Mouse (Mus musculus) embryonic facial prominence, embryonic 12.5 days (tissue): ENCODE measurements around the gene Zfp512b. TPM values are rescaled to one million over a fixed set of nuclear protein-coding genes. Genes with fewer than 3 reads are reported as not detected.
A peak's percentile ranks its signal among the peaks of the same experiment; 100 is the strongest.

Source experiments
- ATAC-seq: fragments of 200-750 bp; cut with Nextera tagmentation; 2 replicates; pipeline ENCODE4 v1.8.0; 2017; ENCODE audit not compliant: insufficient number of reproducible peaks, insufficient read depth, low FRiP score, low TSS enrichment
- H3K27ac ChIP-seq: fragments of 300-500 bp; sonication (generic); 2 replicates; pipeline ENCODE4 v1.5.1; 2016; ENCODE audit warnings: mild to moderate bottlenecking
- H3K27me3 ChIP-seq: fragments of 300-500 bp; sonication (generic); 2 replicates; pipeline ENCODE4 v1.6.1; 2016; ENCODE audit warnings: mild to moderate bottlenecking, moderate library complexity
- H3K36me3 ChIP-seq: fragments of 300-500 bp; sonication (generic); 2 replicates; pipeline ENCODE4 v1.6.1; 2016; ENCODE audit warnings: mild to moderate bottlenecking
- H3K4me1 ChIP-seq: fragments of 300-500 bp; sonication (generic); 2 replicates; pipeline ENCODE4 v1.6.1; 2016
- H3K4me2 ChIP-seq: fragments of 300-500 bp; sonication (generic); replicated peaks from 2 replicates; pipeline ENCODE4 v1.6.1; 2016; ENCODE audit warnings: mild to moderate bottlenecking, moderate library complexity
- H3K4me3 ChIP-seq: fragments of 300-500 bp; sonication (generic); 2 replicates; pipeline ENCODE4 v1.5.1; 2016; ENCODE audit warnings: mild to moderate bottlenecking
- H3K9ac ChIP-seq: fragments of 300-500 bp; sonication (generic); 2 replicates; pipeline ENCODE4 v1.6.1; 2016; ENCODE audit warnings: mild to moderate bottlenecking, moderate library complexity
- H3K9me3 ChIP-seq: fragments of 300-500 bp; sonication (generic); 2 replicates; pipeline ENCODE4 v1.6.1; 2016; ENCODE audit warnings: mild to moderate bottlenecking, moderate library complexity
- WGBS: fragments of 180-500 bp; shearing (Covaris S2); methylation state at CpG from one replicate; pipeline ENCODE4 v1.1.7; 2016; 5-methylcytosine and 5-hydroxymethylcytosine counted together
- polyA plus RNA-seq: library from polyadenylated mRNA; unstranded; fragments of >200 nt; fragmentation: Nextera tagmentation; extraction: Ambion mirVana; gene quantifications from 2 replicates; pipeline ENCODE4 v1.2.1, GENCODE M21; 2016

Gene Zfp512b
- polyA plus RNA-seq, 1 experiment from 2014 or later: 95.3 TPM

GRCm38 (mm10) chr2:181598454-181599351 is 6.1 kb upstream of the Zfp512b start, which contains the start of gene Samd10:
Gene Samd10, minus strand, starts transcription at chr2:181599212.
- Histone ChIP-seq H3K9ac (peak within 1 kb of the TSS; percentile 71), H3K36me3 (no peaks in the 10 kb centered on the region), H3K27me3 (peaks cover 27% of the 10 kb centered on the region), H3K9me3 (no peaks in the 10 kb centered on the region), H3K4me2 (peak within 1 kb of the TSS; percentile 98), H3K4me3 (peak within 1 kb of the TSS; percentile 64), H3K27ac (peak within 1 kb of the TSS; percentile 63; the same call in 1 of the 2 replicates), H3K4me1 (peaks cover 12% of the 10 kb centered on the region)
- ATAC-seq: 0 out of 2 replicates have a peak, but pooled peaks have one; percentile 6
- WGBS: 1% methylated on average over 71 of the region's 71 CpGs

GRCm38 (mm10) chr2:181597378-181598061 is 4.9 kb upstream of the Zfp512b start:
- Histone ChIP-seq H3K4me1 (peaks cover 17% of the 10 kb centered on the region), H3K27ac (no peak overlapping the region), H3K27me3 (peaks cover 27% of the 10 kb centered on the region), H3K4me3 (no peak overlapping the region), H3K9me3 (no peaks in the 10 kb centered on the region), H3K36me3 (no peaks in the 10 kb centered on the region), H3K9ac (no peak overlapping the region), H3K4me2 (no peak overlapping the region)
- ATAC-seq: no peak
- WGBS: 66% methylated on average over 7 of the region's 7 CpGs

GRCm38 (mm10) chr2:181596221-181596960 is 3.8 kb upstream of the Zfp512b start:
- H3K4me2 ChIP-seq: no peak overlapping the region
- 50% methylated on average over 6 of the region's 6 CpGs for WGBS

DNA sequence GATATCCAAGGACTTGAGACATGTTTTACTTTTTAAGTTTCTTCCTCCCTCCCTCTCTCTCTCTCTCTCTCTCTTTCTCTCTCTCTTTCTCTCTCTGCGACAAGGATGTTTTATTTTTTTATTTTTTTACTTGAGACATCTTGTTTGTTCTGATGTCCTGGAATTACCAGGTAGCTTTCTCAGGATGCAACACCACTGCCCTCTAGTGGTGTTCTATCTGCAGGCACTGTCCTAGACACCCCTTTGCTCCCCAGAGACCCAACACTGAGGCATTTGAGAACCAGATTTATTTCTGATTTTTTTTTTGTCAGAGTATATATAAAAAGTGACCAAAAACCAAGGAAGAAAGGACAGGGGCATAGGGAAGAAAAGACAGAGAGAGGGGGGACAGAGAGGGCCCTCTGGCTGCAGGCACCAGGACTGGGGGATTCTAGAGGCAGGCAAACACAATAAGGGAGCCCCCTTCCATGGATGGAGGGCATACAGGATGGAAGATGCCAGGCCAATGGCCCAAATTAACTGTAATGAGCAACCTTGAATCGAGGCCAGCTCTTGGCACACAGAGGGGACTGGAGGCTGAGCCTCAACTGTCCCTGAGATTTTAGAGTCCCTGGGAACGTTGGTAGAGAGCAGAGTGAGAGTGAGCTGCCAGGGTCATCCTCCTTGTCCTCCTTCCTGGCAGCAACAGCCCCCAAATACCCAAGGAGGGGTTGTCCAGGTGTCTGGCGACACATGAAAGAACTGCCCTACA is 2.5 kb upstream of the Zfp512b start:
- Histone ChIP-seq H3K4me3 (no peak overlapping the region), H3K4me2 (no peak overlapping the region), H3K9me3 (no peaks in the 10 kb centered on the region), H3K9ac (no peak overlapping the region), H3K36me3 (peaks cover 5% of the 10 kb centered on the region), H3K4me1 (peaks cover 18% of the 10 kb centered on the region), H3K27me3 (peaks cover 25% of the 10 kb centered on the region), H3K27ac (no peak overlapping the region)
- 76% methylated on average over 4 of the region's 4 CpGs for WGBS
- no peak for ATAC-seq

More at GRCm38 (mm10) chr2:181596221-181596960, 3.8 kb upstream of the Zfp512b start:
- H3K27me3 ChIP-seq: peaks cover 27% of the 10 kb centered on the region
- H3K4me1 ChIP-seq: peaks cover 16% of the 10 kb centered on the region
- H3K9ac ChIP-seq: no peak overlapping the region
- H3K4me3 ChIP-seq: no peak overlapping the region
- no peaks in the 10 kb centered on the region for H3K9me3 ChIP-seq
- no peak for ATAC-seq
- no peaks in the 10 kb centered on the region for H3K36me3 ChIP-seq
- H3K27ac ChIP-seq: no peak overlapping the region

DNA sequence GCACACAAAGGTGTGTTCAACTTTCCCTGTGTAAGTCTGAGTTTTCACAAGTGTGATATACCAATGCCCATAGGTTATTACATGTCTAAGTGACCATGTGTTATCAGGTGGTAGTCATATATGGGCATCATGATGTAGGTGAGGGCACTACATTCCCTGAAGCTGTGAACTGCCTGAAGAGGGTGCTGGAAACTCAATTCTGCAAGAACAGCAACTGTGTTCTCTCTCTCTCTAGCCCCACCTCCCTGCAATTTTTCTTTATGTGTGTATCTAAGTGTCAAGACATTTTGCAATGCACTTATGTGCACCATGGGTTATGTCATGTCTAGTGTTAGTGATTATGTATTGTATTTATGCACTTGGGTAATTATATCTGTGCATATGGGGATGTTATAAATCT is 1.3 kb upstream of the Zfp512b start:
- H3K4me1 ChIP-seq: peaks cover 18% of the 10 kb centered on the region
- H3K27me3 ChIP-seq: peaks cover 16% of the 10 kb centered on the region
- H3K9ac ChIP-seq: no peak overlapping the region
- no peaks in the 10 kb centered on the region for H3K9me3 ChIP-seq
- H3K36me3 ChIP-seq: peaks cover 17% of the 10 kb centered on the region
- no peak overlapping the region for H3K27ac ChIP-seq
- H3K4me2 ChIP-seq: no peak overlapping the region
- no peak overlapping the region for H3K4me3 ChIP-seq
- ATAC-seq: no peak

DNA sequence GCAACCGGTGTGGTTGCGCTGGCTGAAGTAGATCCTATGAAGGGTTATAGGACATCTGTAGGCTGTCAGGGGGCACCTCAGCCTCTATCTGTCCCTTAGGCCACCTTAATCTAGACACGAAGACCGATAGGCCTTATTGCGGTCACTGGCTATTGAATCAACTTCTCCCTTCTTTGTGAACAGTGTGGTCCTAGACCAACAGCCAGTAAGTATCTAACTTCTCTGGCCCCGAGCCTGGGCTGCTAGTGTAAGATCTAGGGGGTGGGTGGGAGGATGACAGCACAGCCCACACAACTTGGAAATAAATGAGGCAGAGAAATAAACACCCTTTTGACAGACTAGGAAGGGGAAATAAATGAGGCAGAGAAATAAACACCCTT is 429 bp upstream of the Zfp512b start:
- Histone ChIP-seq H3K4me3 (peak overlapping the region; percentile 97), H3K9me3 (no peaks in the 10 kb centered on the region), H3K9ac (peak overlapping the region; percentile 94), H3K27ac (peak overlapping the region; percentile 84), H3K4me2 (peak overlapping the region; percentile 77), H3K4me1 (peaks cover 18% of the 10 kb centered on the region), H3K27me3 (peaks cover 7% of the 10 kb centered on the region; the same call in 1 of the 2 replicates), H3K36me3 (peaks cover 26% of the 10 kb centered on the region)
- WGBS: 8% methylated on average over 6 of the region's 6 CpGs
- ATAC-seq: peak; percentile 36; the same call in 1 of the 2 replicates

DNA sequence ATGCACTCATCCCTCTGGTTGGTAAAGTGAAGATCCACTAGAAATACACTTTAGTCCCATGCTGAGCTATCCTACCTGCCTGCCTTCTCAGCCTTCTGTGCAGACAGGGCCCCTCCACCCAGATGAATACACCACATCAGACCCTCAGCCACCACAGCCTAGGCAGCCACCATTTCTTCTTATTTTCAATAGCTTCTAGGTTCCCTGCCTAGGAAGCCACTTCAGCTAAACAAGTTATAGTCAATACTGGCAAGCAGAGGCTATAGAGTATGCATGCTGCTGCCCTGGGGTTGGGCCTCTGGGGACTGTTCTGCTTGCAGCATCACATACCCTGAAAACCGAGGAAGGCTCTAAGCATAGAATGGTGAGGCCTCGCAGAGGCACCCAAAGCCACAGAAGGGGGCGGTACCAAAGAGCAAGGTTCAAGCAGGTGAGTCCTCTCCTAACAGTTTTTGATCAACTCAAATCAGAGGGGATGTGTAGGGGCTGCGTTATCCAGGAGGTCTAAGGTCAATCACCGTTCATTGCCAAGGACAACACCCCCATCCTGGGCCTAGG is 996 bp downstream of the Zfp512b start, which contains the start of gene Prpf6:
Gene Prpf6, plus strand, starts transcription at position 341 of the 558 bp plus-strand sequence.
- 8% methylated on average over 5 of the region's 5 CpGs for WGBS
- Histone ChIP-seq H3K27ac (peak within 1 kb of the TSS; percentile 84), H3K4me1 (peaks cover 18% of the 10 kb centered on the region), H3K4me3 (peak within 1 kb of the TSS; percentile 97), H3K4me2 (peak within 1 kb of the TSS; percentile 77), H3K9me3 (no peaks in the 10 kb centered on the region), H3K36me3 (peaks cover 40% of the 10 kb centered on the region), H3K9ac (peak within 1 kb of the TSS; percentile 94), H3K27me3 (no peaks in the 10 kb centered on the region)
- ATAC-seq: no peak

DNA sequence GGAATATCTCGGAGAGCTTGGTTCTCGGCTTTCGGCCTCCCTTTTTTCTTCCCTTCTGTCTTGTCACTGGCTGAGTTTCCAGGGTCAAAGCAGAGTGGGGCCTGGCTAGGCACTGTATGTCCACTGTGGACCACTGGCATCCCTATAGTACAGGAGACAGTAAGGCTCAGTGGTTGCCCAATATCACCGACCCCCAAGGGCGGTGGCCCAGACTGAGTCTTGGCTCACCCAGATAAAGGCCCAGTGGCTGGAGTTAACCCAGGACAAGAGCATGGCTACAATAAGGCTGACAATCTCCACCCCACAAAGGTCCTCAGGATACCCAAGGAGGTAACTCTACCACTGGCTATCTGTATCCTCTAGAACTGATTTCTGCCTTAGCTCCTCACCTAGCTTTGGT is 2.1 kb downstream of the Zfp512b start:
- 95% methylated on average over 5 of the region's 5 CpGs for WGBS
- Histone ChIP-seq H3K4me1 (peaks cover 18% of the 10 kb centered on the region), H3K9me3 (no peaks in the 10 kb centered on the region), H3K9ac (no peak overlapping the region), H3K4me3 (no peak overlapping the region), H3K36me3 (peaks cover 51% of the 10 kb centered on the region), H3K27ac (no peak overlapping the region), H3K27me3 (no peaks in the 10 kb centered on the region), H3K4me2 (no peak overlapping the region)
- no peak for ATAC-seq

DNA sequence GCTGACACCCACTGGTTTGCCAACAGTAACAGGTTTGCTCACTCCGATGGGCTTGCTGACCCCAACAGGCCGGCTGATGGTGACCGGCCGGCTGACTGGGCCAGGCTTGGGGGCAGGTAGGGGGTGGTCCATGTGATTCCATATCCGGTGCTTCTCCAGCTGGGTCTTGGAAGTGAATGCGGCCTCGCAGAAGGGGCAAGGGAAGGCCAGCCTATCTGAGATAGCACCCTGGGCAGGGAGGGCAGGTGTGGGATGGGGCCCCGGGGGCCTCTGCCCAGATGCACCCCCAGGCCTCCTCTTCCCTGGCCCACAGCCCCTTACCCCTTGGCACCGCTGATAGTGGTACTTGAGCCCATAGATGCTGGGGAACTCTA is 2.9 kb downstream of the Zfp512b start:
- no peaks in the 10 kb centered on the region for H3K9me3 ChIP-seq
- peaks cover 58% of the 10 kb centered on the region for H3K36me3 ChIP-seq
- no peak overlapping the region for H3K4me3 ChIP-seq
- no peak for ATAC-seq
- H3K27me3 ChIP-seq: no peaks in the 10 kb centered on the region
- no peak overlapping the region for H3K4me2 ChIP-seq
- no peak overlapping the region for H3K9ac ChIP-seq
- H3K27ac ChIP-seq: no peak overlapping the region
- H3K4me1 ChIP-seq: peaks cover 18% of the 10 kb centered on the region
- 98% methylated on average over 9 of the region's 9 CpGs for WGBS

DNA sequence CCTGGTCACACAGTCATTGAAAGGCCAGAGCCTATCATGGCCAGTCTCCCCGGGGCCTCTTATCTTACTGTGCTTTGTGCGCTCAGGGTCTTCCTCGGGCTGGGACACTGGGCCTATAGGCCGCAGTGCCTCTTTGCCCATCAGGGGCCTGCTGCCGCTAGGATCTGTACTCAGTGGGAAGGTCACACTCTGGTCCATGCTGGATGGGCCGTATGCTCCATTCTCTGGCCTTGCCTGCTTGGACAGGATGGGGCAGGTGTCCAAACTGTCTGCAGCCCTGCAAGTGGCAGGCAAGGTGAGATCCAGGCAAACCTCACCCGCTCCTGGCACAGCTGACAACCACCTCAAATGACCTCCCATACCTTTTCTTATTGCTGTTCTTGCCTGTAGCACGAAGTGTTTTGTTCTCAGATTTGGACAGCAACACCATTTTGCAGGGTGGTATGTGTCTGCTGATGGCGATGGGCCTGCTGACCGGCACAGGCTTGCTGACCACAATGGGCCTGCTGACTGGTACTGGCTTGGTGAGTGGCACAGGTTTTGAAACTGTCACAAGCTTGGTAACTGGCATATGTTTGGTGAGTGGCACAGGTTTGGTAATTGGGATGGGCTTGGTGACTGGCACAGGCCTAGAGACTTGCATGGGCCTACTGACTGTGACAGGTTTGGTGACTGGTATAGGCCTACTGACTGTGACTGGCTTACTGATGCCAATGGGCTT is 3.4 kb downstream of the Zfp512b start:
- Histone ChIP-seq H3K27ac (no peak overlapping the region), H3K4me2 (no peak overlapping the region), H3K27me3 (no peaks in the 10 kb centered on the region), H3K36me3 (peaks cover 64% of the 10 kb centered on the region), H3K9me3 (no peaks in the 10 kb centered on the region), H3K9ac (no peak overlapping the region), H3K4me3 (no peak overlapping the region), H3K4me1 (peaks cover 18% of the 10 kb centered on the region)
- ATAC-seq: no peak
- WGBS: 93% methylated on average over 10 of the region's 10 CpGs
